Mouse (Mus musculus) megakaryocyte, embryonic 14.5 days (primary cell): ENCODE results near the gene Mia2.

Experiments used
- FLI1 ChIP-seq: IDR thresholded peaks from 2 replicates; pipeline ENCODE4 v1.6.1; 2012; ENCODE audit warnings: low read length, inconsistent platforms, mixed read lengths
- GATA1 ChIP-seq: IDR thresholded peaks from 3 replicates; pipeline ENCODE4 v1.6.1; 2012; ENCODE audit warnings: mixed read lengths, low read length, inconsistent platforms, borderline replicate concordance

DNA sequence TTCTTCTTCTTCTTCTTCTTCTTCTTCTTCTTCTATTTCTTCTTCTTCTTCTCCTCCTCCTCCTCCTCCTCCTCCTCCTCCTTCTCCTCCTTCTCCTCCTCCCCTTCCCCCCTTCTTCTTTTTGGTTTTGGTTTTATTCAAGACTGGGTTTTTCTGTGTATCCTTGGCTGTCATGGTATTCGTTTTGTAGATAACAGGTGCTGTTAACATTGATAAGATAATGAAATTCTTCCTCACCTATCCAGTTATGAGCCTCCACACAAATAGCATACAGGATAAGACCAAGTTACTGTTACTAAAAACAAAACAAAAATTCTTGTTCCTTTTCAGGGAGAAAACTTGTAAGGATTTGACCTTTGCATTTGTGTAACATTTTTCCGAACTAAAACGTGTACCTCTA, 29.8 kb upstream of the Mia2 start:
- no peak for TF ChIP-seq GATA1
- TF ChIP-seq FLI1 = no peak
